Mouse (Mus musculus) C2C12 (cell line): Measurements from ENCODE around the gene Atoh7. TPM values are rescaled to one million over a fixed set of nuclear protein-coding genes. Genes with fewer than 3 reads are reported as not detected.

Experiments
- H3K27me3 ChIP-seq: one replicate; pipeline ENCODE4 v1.6.1; 2011; ENCODE audit not compliant: control insufficient read depth, insufficient read depth, insufficient read length
- H3K36me3 ChIP-seq: one replicate; pipeline ENCODE4 v1.6.1; 2011; ENCODE audit not compliant: control insufficient read depth, insufficient read depth
- H3K4me3 ChIP-seq: one replicate; pipeline ENCODE4 v1.5.1; 2011; ENCODE audit warnings: mild to moderate bottlenecking, control low read depth; ENCODE audit not compliant: poor library complexity, insufficient read depth, severe bottlenecking
- H3K79me2 ChIP-seq: one replicate; pipeline ENCODE4 v1.6.1; 2011; ENCODE audit not compliant: control insufficient read depth, insufficient read depth
- H3K79me3 ChIP-seq: one replicate; pipeline ENCODE4 v1.6.1; 2011; ENCODE audit warnings: low read depth, control low read depth
- H3ac ChIP-seq: one replicate; pipeline ENCODE3; 2011; ENCODE audit warnings: low read depth; ENCODE audit not compliant: control insufficient read depth, insufficient read length
- CEBPB ChIP-seq: IDR thresholded peaks from one replicate; pipeline ENCODE4 v1.6.1; 2011; ENCODE audit warnings: low read depth, mild to moderate bottlenecking, control low read depth, moderate library complexity
- CTCF ChIP-seq: IDR thresholded peaks from one replicate; pipeline ENCODE4 v1.5.1; 2011; ENCODE audit not compliant: control insufficient read depth, insufficient read depth, insufficient read length
- FOSL1 ChIP-seq: IDR thresholded peaks from one replicate; pipeline ENCODE4 v1.8.0; 2011; ENCODE audit warnings: mild to moderate bottlenecking, low read length; ENCODE audit not compliant: poor library complexity, insufficient read depth, severe bottlenecking
- MAX ChIP-seq: IDR thresholded peaks from one replicate; pipeline ENCODE4 v1.6.1; 2011; ENCODE audit warnings: mild to moderate bottlenecking, control low read depth
- MYOD1 ChIP-seq: IDR thresholded peaks from one replicate; pipeline ENCODE4 v1.6.1; 2011; ENCODE audit warnings: low read depth; ENCODE audit not compliant: control insufficient read depth, insufficient read length
- MYOG ChIP-seq: IDR thresholded peaks from one replicate; pipeline ENCODE4 v1.6.1; 2011; ENCODE audit not compliant: control insufficient read depth, insufficient read length; ENCODE audit errors: extremely low read depth
- USF1 ChIP-seq: IDR thresholded peaks from one replicate; pipeline ENCODE4 v1.6.1; 2011; ENCODE audit warnings: low read depth, mild to moderate bottlenecking, control low read depth, moderate library complexity
- polyA plus RNA-seq: library from polyadenylated mRNA; unstranded; fragments of >200 nt; fragmentation: generic; extraction: Trizol; gene quantifications from one replicate; pipeline ENCODE4 v1.2.1, GENCODE M21; 2012; ENCODE audit warnings: missing spikeins

The Atoh7 gene
- polyA plus RNA-seq, 1 experiment: not detected

- H3K36me3 ChIP-seq: no peaks in the 10 kb centered on the region
- no peaks in the 10 kb centered on the region for H3K79me3 ChIP-seq
- no peaks in the 10 kb centered on the region for H3K79me2 ChIP-seq
- TF ChIP-seq USF1 (no peak), MAX (no peak), CEBPB (no peak), MYOG (no peak), FOSL1 (no peak), MYOD1 (no peak), CTCF (no peak)
- no peaks in the 10 kb centered on the region for H3K27me3 ChIP-seq
- no peak overlapping the region for H3K4me3 ChIP-seq
- H3ac ChIP-seq: no peak overlapping the region
These were observed 33.9 kb downstream of the Atoh7 start for GRCm38 (mm10) chr10:63133326-63133725.

DNA sequence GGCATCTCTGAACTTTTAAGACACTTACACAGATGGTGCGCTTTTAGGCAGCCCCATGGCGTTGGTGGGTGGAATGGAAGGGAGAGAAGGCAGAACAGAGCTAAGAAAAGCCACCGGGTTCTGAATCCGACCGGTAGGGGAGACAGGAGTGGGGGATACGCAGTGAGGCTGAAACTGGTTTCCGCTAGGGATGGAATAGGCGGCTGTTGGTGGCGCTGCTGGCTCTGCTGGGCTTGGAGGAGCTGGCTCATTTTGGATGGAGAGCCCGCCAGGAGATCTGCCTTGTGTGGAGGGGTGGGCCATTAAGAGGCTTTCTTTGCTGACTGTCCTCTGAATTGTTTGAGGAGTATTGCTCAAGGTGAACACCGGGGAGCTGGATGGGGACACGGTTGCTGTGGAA, 36.2 kb downstream of the Atoh7 start:
- H3K4me3 ChIP-seq: no peak overlapping the region
- no peaks in the 10 kb centered on the region for H3K79me2 ChIP-seq
- no peak overlapping the region for H3ac ChIP-seq
- H3K36me3 ChIP-seq: no peaks in the 10 kb centered on the region
- H3K79me3 ChIP-seq: no peaks in the 10 kb centered on the region
- H3K27me3 ChIP-seq: no peaks in the 10 kb centered on the region
- TF ChIP-seq MYOD1 (no peak), CTCF (no peak), USF1 (no peak), FOSL1 (no peak), MAX (no peak), CEBPB (no peak), MYOG (no peak)

- no peak overlapping the region for H3K4me3 ChIP-seq
- TF ChIP-seq MAX: no peak
- no peak for TF ChIP-seq CEBPB
- no peak for TF ChIP-seq FOSL1
- TF ChIP-seq USF1: no peak
- H3K79me2 ChIP-seq: no peaks in the 10 kb centered on the region
- H3K79me3 ChIP-seq: no peaks in the 10 kb centered on the region
- no peaks in the 10 kb centered on the region for H3K36me3 ChIP-seq
- no peaks in the 10 kb centered on the region for H3K27me3 ChIP-seq
- no peak overlapping the region for H3ac ChIP-seq
These were observed 37.0 kb downstream of the Atoh7 start for GRCm38 (mm10) chr10:63136436-63136835.

GRCm38 (mm10) chr10:63142660-63143059, 43.2 kb downstream of the Atoh7 start:
- Histone ChIP-seq H3K79me3 (no peaks in the 10 kb centered on the region), H3K27me3 (no peaks in the 10 kb centered on the region), H3K4me3 (no peak overlapping the region), H3K36me3 (no peaks in the 10 kb centered on the region), H3K79me2 (no peaks in the 10 kb centered on the region), H3ac (no peak overlapping the region)
- TF ChIP-seq MAX (no peak), MYOG (no peak), CTCF (no peak), USF1 (no peak), CEBPB (no peak), MYOD1 (no peak), FOSL1 (no peak)

Other genes with a start within 250 kb of the Atoh7 start
- gene Tet1, start 190.7 kb upstream of the Atoh7 start, polyA plus RNA-seq: 0.29 TPM
- 3.6 TPM for gene Slc25a16, start 179.0 kb upstream of the Atoh7 start, polyA plus RNA-seq
- 5.7 TPM for gene Dna2, start 152.6 kb upstream of the Atoh7 start, polyA plus RNA-seq
- 2.4 TPM for gene Rufy2, start 119.4 kb upstream of the Atoh7 start, polyA plus RNA-seq
- 15.9 TPM for gene Hnrnph3, start 75.4 kb upstream of the Atoh7 start, polyA plus RNA-seq
- 0.11 TPM for gene Pbld2, start 75.3 kb upstream of the Atoh7 start, polyA plus RNA-seq
- gene Pbld1, start 39.5 kb upstream of the Atoh7 start, polyA plus RNA-seq: 1.4 TPM
- 0.01 TPM for gene Mypn, start 104.3 kb downstream of the Atoh7 start, polyA plus RNA-seq
- 10.7 TPM for gene Herc4, start 144.2 kb downstream of the Atoh7 start, polyA plus RNA-seq